Mouse (Mus musculus): ENCODE results near the gene Tenm4.

Tenm4 gene

DNA sequence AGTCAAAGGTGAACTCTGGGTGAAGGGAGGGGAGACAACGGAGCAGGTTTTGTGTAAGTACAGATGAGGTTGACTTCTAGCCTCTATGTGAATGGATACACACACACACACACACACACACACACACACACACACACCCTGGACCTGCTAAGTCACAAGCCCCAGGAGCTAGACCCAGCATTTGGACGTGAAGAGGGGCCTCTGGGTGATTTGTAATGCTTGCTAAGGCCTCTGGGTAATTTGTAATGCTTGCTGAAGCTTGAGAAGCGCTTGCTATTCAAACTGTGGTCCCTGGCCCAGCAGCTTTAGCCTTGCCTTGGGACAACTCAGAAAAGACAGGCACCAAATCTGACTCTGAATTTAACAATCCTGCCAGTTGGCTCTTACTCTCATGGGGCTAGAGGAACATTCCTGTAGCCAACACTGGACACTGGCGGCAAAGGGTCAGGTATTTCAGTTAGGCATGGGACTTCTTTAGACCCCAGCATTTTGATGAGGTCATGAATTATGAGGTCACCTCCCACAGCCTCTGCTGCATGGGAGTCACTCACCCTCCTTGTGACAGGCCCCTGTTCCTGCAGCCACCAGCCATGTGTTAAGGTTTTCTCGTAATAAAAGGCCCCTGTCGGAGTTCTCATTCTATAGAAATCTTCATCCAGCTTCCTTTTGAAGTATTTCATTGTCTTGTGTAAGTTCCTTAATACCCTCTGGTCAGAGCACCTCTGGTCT, 237.3 kb downstream of the Tenm4 start:
- no peak for DNase-seq (ENCODE audit: low spot score in 2 of 2)

DNA sequence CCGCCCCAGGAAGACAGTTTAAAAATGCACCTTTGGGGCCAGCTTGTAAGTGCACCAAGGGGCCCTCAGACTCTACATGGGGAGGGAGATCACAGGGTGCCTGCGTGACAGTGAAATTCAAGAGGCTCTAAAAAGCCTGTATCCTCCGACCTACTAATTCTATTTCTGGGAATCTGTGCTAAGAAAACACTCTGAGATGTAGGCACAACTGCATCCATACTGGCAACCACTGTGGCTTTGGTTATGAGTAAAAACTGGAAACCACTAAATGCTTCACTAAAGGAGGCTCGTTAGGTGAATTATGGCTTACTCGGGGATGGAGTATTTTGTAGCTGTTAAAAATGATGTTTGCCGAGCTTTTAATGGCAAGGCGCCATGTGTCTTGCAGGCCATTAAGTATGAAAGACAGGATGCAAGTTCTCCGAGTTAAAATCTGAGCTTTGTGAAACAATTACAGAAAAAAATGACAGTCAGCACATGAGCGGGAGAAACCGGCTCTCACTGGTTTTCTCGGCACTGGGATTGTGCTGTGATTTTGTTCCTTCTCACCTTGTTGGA, 238.4 kb downstream of the Tenm4 start:
- no peak for DNase-seq (ENCODE audit: low spot score in 2 of 2)

DNA sequence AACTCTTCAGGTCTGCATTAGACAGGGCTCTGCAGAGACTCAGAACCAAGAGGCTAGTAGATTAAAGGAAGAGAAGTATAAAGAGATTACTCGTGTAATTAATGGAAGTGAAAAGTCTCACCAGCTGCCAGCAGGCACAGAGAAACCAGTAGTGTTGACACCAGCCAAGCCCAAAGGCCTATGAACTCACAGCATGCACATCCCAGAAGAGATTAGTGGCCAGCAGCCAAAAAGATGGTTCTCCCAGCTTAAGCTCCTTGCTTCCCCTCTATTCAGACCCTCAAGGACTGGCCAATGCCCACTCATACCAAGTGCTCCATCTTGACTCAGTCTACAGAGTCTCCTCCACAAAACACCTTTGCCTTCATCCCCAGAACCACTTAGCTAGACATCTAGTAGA, 242.8 kb downstream of the Tenm4 start:
- no peak for DNase-seq (ENCODE audit: low spot score in 2 of 2)

DNA sequence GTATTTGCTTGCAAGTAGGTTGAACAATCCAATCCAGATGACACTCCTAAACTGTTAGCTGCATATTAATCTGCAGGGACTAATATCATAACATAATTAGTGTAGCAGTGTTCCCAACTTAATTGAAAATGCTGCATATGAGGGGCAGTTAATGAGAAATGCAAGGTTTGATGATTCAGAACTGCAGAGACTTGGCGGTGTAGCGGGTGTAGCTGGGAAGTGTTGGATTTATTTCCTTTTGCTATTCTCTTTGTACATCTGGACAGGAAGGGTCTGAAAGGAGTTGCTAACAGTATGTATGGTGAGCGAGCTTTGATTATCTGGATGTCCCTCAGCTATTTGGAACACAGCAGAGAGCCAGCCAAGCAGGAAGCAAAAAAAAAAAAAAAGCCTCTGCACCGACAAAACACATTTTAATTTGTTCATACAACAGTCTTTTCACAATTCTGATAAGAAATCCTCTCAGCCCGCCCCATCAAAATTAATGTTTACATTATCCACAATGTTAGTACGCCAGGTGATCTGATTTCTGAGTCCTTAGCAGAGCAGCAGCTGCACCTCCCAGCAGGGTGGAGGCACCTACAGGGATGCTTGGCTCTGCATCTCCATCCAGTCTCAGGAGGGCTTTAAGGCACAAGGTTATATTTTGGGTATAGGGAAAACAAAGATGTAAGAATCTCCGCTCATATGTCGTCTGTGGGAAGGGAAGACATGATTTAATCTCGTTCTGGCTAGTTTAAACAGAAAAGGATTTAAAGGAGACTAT, 243.4 kb downstream of the Tenm4 start:
- no peak for DNase-seq (ENCODE audit: low spot score in 2 of 2)

DNA sequence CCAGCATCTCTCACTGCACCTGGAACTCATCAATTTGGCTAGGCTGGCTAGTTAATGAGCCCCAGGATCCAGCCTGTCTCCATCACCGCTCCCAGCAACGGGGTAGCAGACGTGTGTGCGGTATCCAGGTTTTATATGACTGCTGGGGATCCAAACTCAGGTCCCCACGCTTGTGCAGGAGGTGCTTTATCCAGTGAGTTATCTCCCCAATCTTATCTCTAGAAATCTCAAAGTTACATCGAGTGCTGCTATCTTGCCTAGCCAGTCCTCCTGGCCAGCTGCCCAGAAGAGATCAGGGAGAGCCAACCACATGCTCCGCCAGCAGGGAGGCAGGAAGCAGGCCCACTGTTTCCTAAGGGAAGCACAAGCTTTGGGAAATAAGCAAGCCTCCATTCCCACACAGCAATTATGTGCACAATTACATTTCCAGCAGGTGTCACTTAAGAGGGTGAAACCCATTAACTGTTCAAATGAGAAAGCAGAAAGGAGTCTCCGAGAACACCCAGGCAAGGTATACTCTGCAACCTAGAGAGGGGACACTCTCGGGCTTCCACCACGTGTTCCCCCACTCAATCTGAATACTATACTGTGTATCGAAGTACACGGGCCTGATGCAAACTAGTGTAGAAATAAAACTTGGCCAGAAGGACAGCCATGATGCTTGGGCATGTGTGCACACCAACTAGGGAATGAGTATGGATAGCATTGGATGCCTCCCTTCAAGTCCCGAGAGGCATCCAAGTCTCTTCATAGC, 246.4 kb downstream of the Tenm4 start:
- DNase-seq (ENCODE audit: low spot score in 2 of 2), result peak; percentile 28 to 44

DNA sequence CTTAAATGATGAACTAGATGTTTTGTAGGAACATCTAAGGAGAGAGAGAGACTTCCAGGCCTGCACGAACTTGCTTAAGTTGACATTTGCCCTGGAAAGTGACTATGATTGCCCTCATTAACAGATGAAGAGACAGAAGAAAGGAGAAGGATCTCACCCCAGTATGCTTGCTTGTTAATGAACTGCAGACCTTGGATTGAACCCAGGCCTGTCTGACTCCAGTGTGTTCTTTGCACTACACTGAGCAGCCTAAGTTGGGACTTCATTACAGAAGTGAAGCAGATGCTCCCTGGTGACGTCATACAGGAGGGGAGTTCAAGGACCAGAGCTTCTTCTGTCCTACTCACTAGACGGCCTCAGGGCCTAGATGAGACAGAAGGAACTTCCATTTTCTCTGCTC, 247.1 kb downstream of the Tenm4 start:
- DNase-seq (ENCODE audit: low spot score in 2 of 2), result no peak

DNA sequence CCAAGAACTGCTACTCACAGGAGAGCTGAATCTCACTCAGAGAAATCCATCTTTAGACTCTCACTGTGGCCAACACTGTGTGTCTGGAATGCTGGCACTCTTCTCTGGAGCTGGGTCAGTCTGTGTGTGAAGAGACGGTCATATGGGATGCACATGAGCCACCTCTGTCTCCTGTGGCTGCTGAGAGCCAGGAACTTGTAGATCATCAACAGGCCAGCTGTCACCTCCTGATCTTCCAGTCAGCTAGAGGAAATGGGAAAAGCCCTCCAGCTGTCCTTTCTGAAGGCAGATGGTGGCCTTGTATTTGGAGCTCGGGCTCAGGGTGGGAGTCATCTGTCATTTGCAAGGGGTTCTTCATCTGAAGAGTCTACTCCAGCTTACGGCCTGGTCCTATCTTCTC, 249.0 kb downstream of the Tenm4 start:
- no peak for DNase-seq (ENCODE audit: low spot score in 2 of 2)

GRCm38 (mm10) chr7:96420926-96421605, 250.0 kb downstream of the Tenm4 start:
- DNase-seq (ENCODE audit: low spot score in 2 of 2), result no peak

GRCm38 (mm10) chr7:96426954-96427353, 255.9 kb downstream of the Tenm4 start:
- no peak for DNase-seq (ENCODE audit: low spot score in 2 of 2)

- no peak for DNase-seq (ENCODE audit: low spot score in 2 of 2)
Measured at GRCm38 (mm10) chr7:96433307-96433706, 262.3 kb downstream of the Tenm4 start.

- no peak for DNase-seq (ENCODE audit: low spot score in 2 of 2)
Measured at GRCm38 (mm10) chr7:96438392-96438791, 267.3 kb downstream of the Tenm4 start.

DNA sequence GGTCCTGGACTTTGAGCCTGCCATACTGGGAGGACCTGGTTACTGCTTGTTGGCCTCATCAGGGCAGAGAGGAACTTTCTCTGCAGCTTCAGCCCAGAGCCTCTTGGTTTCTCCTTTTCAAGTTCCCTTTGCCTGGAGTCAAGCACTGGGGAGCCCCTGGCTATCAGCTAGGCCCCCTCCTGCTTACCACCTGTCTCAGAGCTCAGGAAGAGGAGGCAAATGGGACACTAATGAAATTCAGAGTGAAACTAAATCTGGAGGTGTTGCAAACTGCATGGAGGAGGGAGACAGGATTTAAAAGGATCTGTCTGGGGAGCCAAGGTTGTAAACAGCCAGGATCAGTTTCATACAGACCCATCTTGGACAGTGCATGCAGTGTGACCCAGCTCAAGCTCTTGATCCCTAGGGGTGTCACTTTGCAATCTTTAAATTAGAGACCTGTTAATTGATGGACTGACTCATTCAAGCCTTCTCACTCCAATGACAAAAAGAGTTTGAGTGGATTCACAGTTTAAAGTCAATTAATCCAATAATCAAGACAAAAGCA, 269.2 kb downstream of the Tenm4 start:
- no peak for DNase-seq (ENCODE audit: low spot score in 2 of 2)

DNA sequence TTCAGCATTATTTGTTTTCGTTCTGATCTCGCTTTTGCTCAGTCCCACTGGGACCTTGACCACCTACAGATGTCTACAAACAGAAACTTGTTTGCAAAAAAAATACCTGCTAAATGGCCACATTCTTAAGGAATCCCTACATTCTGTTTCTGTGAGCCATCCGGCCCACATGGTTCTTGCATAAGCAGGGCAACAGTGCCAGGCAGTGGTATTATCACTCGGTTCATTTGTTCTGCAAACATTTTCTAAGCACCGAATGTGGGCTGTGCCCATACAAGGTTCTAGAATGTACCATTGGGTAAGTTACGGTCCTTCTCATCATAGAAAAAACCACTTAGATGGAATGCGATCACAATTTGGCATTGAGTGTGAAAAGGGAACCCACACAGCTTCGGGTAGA, 274.7 kb downstream of the Tenm4 start:
- no peak for DNase-seq (ENCODE audit: low spot score in 2 of 2)

- no peak for DNase-seq (ENCODE audit: low spot score in 2 of 2)
Measured at GRCm38 (mm10) chr7:96447806-96448397, 276.9 kb downstream of the Tenm4 start.

GRCm38 (mm10) chr7:96455957-96456356, 284.9 kb downstream of the Tenm4 start:
- no peak for DNase-seq (ENCODE audit: low spot score in 2 of 2)

DNA sequence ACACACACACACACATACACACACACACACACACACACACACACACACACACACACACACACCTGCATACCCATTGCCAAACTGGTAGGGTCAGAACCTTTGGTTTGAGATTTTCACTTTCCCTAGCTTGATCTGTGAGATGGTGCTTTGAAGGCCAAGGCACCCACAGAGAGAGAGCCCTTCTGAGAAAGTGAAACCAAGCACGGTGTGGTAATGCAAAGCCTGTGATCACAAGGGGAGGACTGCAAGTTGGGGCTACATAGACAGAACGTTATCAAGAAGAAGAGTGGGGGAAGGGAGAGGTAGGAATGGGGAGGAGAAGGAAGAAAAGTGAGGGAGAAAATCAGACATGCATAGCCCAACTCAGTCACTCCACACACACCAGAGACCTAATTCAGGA, 285.6 kb downstream of the Tenm4 start:
- DNase-seq (ENCODE audit: low spot score in 2 of 2), result no peak

- no peak for DNase-seq (ENCODE audit: low spot score in 2 of 2)
Measured at GRCm38 (mm10) chr7:96457891-96458290, 286.8 kb downstream of the Tenm4 start.

- DNase-seq (ENCODE audit: low spot score in 2 of 2), result no peak
Measured at GRCm38 (mm10) chr7:96458992-96459391, 287.9 kb downstream of the Tenm4 start.

- no peak for DNase-seq (ENCODE audit: low spot score in 2 of 2)
Measured at GRCm38 (mm10) chr7:96466761-96467160, 295.7 kb downstream of the Tenm4 start.

- DNase-seq (ENCODE audit: low spot score in 2 of 2), result no peak
Measured at GRCm38 (mm10) chr7:96470821-96471220, 299.8 kb downstream of the Tenm4 start.

DNA sequence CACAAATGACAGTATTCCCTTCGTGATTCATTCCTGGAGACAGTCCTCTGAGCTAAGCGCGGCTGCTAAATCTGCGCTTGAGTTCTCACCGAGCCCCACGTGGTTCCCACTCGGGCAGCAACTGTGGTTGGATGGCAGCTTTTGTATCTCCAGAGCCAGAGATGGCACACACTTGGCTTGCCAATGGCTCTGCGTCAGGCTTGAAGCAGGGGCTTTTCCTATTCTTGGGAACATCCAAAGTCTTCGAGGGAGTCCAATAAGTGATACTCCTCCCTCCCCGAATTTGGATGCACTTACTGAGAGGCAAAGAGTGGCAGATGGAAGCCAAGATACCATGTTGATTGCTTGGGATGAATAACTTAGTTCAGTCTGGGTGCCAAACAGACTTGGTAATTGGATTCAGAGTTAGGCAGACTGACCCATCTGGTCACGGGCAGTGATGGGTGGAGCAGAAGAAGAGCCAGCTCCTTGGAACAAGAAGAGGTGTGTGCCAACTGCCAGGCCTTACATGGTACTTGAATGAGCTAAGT, 303.6 kb downstream of the Tenm4 start:
- DNase-seq (ENCODE audit: low spot score in 2 of 2), result peak; percentile 45 to 71

Measured in frontal cortex, postnatal 25 days (tissue).